Mouse (Mus musculus): ENCODE measurements around the gene Bcl2.

DNA sequence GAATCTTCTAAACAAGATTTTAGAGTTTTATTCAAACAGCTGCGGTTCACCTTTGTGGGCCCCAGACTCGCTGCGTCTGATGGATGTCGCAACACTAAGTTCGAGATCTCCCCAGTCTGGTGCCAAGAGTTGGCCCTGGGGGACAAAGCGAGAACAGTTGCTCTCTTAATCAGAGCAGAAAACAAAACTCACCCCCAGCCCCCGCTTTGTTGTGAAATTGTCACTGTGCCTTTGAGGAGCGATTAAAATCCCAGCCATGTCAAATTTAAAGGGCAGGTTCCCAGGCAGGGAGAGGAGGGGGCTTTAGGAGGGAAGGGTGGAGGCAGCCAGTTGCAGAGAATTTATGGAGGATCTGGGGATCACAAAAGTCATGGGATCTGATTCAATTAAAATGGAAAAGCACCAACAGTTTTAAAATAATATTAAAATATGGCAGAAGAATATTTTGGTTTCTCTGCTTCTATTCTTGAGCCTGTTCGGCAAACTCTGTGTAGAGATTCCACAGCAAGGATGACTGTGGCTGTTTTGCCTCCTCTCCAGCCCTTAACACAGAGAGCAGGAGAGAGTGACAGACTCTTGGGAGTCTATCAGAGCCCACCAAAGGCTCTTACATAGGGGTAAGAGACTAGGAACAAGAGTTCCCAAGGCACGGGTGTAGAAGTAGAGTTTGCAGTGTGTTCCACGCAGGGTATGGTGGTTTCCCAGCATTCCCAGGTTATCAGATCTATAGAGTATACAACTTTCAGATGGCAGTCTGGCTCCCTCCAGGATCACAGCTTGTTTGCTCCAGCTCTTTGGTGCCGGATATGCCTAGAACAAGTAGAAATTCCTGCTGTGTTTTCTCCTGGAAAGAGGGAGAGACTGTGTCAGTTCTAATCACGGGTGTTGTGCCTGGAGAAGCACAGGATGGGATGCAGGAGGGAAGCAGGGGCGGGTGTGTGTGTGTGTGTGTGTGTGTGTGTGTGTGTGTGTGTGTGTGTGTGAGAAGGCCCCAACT lies 130.5 kb downstream of the Bcl2 start:
- TF ChIP-seq NELFE (IDR thresholded peaks at IDR 0.05; ENCODE audit: low read depth, low read length) (no peak), POLR2A (IDR thresholded peaks at IDR 0.05; ENCODE audit: control insufficient read depth in 1 of 2, insufficient read depth in 1 of 2, low read depth in 1 of 2, low read length in 2 of 2, poor library complexity in 1 of 2) (no peak), POLR2AphosphoS5 (IDR thresholded peaks at IDR 0.05; ENCODE audit: borderline replicate concordance, low read depth, low read length) (no peak), CHD2 (IDR thresholded peaks at IDR 0.05; ENCODE audit: low read length) (no peak), MYC (IDR thresholded peaks at IDR 0.05; ENCODE audit: low read depth, low read length) (no peak), ZKSCAN1 (IDR thresholded peaks at IDR 0.05; ENCODE audit: low read depth, low read length) (no peak), GABPA (IDR thresholded peaks at IDR 0.05; ENCODE audit: low read depth, low read length) (no peak), MAX (IDR thresholded peaks at IDR 0.05; ENCODE audit: low read length) (no peak), TBP (IDR thresholded peaks at IDR 0.05; ENCODE audit: low read depth, low read length) (no peak), EP300 (IDR thresholded peaks at IDR 0.05; ENCODE audit: low read depth in 1 of 2, low read length in 2 of 2) (no peak), KAT2A (conservative IDR thresholded peaks at IDR 0.05; ENCODE audit: low read depth, low read length) (no peak)
